Mouse (Mus musculus): Measurements from ENCODE around the gene Mif. TPM values are rescaled to one million over a fixed set of nuclear protein-coding genes. Genes with fewer than 3 reads are reported as not detected.
"Not testable (repeated sequence)": the region's sequence is repeated elsewhere in the genome, so short reads cannot be mapped to it uniquely, and the experiment has no call there.

Mif gene
- total RNA-seq, 1 experiment from 2014 or later: 54.1 TPM

DNA sequence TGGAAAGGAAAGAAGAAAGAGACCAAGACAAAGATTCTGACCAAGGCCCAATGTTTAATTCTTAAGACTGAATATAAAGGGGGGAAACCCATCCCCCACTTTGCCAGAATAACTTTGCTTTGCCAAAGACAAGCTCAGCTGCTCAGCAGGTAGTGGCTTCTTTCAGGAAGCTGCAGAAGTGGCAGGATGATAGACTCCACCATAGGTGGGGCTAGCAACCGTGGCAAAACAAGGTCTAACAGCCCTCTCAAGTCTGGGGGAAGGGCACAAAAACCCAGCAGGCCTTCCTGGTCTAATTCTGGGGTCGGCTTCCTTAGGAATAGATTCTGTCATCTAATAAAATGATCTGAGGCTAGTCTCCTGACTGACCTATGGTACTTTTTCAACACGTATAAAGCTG is 11.7 kb downstream of the Mif start:
- ATAC-seq (ENCODE audit: extremely low read depth, insufficient number of reproducible peaks, low FRiP score, poor library complexity, severe bottlenecking): no peak

DNA sequence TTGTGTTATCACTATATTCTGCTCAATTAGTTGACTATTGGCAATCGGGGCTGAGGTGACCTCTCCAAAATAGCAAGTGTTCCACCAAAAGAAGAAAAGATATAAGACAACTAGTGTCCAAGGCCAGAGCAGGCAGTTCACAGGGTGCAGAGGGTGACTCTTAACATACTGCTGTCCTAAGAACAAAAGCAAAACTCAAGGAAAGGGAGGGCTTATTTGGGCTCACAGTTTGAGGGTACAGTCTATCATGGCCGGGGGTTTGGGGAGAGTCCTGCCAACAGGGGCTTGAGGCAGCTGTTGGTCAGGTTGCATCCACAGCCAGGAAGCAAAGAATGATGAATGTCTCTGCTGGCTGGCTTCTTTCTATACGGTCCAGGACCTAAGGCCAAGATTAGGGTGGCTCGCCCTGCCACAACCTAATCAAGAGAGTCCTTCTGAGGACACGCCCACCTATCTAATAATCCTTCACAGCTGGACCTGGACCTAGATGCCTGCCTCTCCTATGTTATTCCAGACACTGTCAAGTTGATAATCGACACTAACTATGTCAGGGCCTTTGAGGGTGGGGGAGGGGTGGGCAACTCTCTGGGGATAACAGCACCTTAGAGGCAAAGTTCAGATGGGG is 14.6 kb downstream of the Mif start:
- ATAC-seq (ENCODE audit: extremely low read depth, insufficient number of reproducible peaks, low FRiP score, poor library complexity, severe bottlenecking): no peak

- ATAC-seq (ENCODE audit: extremely low read depth, insufficient number of reproducible peaks, low FRiP score, poor library complexity, severe bottlenecking): no peak
These were observed 15.2 kb downstream of the Mif start for GRCm38 (mm10) chr10:75844800-75845199.

DNA sequence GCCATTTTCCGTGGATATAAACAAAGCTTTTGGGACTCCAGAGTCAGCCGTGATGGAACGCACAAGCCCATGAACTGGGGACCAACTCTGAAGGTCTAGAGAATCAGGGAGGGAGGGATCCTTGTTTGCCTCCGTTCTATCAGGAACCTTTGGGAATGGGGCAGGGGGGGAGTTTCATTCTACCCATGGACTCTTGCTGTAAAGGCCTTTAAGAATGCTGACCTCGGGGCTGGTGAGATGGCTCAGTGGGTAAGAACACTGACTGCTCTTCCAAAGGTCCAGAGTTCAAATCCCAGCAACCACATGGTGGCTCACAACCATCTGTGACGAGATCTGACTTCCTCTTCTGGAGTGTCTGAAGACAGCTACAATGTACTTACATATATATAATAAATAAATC is 16.1 kb downstream of the Mif start:
- ATAC-seq (ENCODE audit: extremely low read depth, insufficient number of reproducible peaks, low FRiP score, poor library complexity, severe bottlenecking): not testable (repeated sequence)

- no peak for ATAC-seq (ENCODE audit: extremely low read depth, insufficient number of reproducible peaks, low FRiP score, poor library complexity, severe bottlenecking)
These were observed 20.9 kb downstream of the Mif start for GRCm38 (mm10) chr10:75839092-75839491.

DNA sequence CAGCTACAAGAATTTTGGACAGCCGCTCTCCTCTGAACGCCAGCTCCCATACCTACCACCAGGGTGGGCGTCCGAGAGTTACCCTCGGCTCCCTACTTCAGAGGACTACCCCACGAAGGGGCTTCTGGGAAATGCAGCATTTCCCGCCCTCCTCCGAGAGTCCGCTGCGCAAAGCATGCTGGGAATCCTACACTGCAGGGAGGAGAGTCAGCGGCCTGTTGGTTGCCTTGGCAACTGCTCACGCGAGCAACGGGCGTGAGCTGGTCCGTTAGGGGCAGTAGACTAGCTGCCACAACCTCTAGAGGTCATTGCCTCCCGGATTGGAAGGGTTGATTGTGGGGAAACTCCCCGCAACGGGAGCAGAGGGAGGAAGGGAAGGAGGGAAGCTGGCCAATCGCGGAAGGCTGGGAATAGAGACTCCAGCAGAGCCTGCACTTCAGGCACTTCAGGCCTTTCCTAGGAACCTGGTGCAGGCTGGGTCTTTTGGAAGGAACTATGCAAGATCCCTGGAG is 22.7 kb downstream of the Mif start, which contains the start of gene Gstt2:
Gene Gstt2, minus strand, starts transcription at position 177 of the 512 bp plus-strand sequence.
- peak; percentile 24; the same call in 1 of the 2 replicates for ATAC-seq (ENCODE audit: extremely low read depth, insufficient number of reproducible peaks, low FRiP score, poor library complexity, severe bottlenecking)

DNA sequence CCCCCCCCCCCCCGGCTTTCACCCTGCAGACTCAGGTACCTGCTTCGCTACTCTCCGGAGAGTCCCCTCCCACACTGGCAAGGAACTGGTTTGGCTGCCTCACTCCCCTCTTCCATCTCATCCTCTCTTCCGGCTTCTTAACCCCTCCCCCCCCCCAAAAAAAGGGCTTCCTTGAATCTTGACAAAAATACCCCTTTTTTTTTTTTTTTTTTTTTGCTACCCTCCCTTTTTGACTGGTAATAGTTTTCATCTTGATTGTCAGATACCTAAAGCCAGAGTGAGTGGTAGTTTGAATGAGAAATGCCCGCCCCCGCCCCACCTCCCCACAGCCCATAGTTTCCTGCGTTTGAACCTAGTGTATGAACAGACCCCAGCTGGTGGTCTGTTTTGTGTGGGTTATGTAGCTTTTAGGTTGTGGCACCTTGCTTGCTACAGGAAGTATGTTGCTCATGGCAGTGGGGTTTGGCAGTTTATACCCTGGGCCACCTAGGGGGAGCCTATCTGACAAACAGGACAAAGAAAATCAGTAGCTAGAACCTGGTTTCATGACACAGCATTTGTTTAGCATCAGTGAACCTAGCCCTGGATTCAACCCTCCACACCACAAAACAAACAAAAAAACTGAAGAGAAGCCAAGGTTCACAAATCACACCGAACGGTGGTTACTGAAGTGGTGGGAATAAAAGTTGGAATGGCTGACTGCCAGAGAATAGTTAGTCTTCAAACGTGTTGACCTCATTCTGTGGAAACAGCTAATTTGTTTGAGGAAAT is 24.1 kb downstream of the Mif start:
- peak; percentile 20; the same call in 1 of the 2 replicates for ATAC-seq (ENCODE audit: extremely low read depth, insufficient number of reproducible peaks, low FRiP score, poor library complexity, severe bottlenecking)

- ATAC-seq (ENCODE audit: extremely low read depth, insufficient number of reproducible peaks, low FRiP score, poor library complexity, severe bottlenecking): peak; percentile 40; the same call in 1 of the 2 replicates
These were observed 24.7 kb downstream of the Mif start for GRCm38 (mm10) chr10:75835307-75835706.

DNA sequence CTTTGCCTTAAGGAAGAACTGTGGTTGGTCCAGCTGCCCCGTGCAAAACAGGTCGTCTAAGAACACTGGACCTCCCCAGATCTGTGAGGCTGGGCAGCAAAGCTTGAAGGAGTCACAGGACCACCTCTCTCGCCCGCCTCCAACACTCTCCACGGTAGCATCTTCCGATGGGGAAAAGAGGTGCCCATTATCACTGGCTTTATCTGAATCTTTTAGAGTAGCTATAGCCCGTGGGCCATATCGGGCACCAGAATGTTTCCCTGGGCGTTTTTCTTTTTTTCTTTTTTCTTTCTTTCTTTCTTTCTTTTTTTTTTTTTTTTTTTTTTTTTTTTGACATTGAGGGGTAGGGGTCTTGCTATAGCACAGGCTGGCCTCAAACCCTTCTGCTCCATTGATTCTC is 25.3 kb downstream of the Mif start:
- no peak for ATAC-seq (ENCODE audit: extremely low read depth, insufficient number of reproducible peaks, low FRiP score, poor library complexity, severe bottlenecking)

GRCm38 (mm10) chr10:75834250-75834649 is 25.8 kb downstream of the Mif start:
- peak; percentile 30; the same call in 1 of the 2 replicates for ATAC-seq (ENCODE audit: extremely low read depth, insufficient number of reproducible peaks, low FRiP score, poor library complexity, severe bottlenecking)

DNA sequence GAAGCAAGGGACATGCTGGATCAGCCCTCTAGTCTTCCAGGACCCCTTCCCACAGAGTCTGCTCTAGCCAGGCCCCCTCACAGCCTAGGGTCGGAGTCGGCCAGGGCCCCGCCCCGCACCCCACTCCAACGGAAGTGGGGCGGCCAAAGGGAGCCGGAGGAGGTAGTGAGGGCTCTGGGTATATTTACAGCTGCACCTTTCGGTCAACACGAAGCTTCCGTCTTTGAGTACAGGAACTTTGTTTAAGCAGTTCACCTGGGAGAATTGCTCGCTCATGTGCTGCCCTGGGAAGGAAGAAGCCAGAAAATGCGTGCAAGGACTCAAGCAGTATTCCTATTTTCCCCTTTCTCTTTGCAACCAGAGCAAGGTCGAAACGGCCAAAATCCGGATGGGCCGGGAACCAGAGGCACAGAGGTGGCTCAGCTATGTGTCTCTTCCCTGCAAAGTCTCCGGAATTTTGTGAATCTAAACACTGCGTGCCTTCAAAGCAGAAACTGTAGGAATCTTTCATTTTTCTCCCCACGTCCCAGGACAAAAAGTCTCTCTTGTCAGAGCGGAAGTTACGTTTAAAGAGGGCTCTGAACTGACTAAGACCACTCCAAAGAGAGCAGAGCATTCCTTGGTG is 26.5 kb downstream of the Mif start:
- no peak for ATAC-seq (ENCODE audit: extremely low read depth, insufficient number of reproducible peaks, low FRiP score, poor library complexity, severe bottlenecking)

DNA sequence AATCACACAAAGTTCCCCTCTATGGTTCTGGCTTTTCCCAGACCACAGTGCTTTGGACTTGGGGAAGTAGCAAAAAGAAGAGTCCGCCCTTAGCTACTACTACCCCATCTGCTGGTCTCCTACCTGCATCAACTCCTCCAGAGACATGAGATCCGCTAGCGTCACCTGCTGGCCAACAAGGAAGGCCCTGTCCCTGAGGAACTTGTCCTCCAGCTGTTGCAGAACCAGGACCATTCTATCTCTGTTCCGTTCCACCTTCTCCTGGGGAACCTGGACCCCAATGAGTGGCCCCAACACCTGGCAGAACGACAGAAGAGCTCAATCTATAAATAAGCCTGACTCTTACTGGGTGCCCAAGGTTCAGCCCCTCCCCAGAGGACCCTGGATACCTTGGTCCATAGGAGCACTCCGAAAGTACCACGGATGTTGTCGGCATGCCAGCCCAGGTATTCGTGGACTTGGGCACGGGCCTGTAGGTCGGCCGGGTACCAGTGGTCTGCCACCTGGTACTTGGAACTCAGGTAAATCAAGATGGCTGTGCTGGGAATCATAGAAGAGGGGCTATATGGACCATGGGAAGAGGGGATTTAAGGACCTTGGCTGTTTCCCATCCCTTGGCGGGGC is 27.7 kb downstream of the Mif start:
- ATAC-seq (ENCODE audit: extremely low read depth, insufficient number of reproducible peaks, low FRiP score, poor library complexity, severe bottlenecking): peak; percentile 35; the same call in 1 of the 2 replicates

- no peak for ATAC-seq (ENCODE audit: extremely low read depth, insufficient number of reproducible peaks, low FRiP score, poor library complexity, severe bottlenecking)
These were observed 29.8 kb downstream of the Mif start for GRCm38 (mm10) chr10:75830275-75830670.

DNA sequence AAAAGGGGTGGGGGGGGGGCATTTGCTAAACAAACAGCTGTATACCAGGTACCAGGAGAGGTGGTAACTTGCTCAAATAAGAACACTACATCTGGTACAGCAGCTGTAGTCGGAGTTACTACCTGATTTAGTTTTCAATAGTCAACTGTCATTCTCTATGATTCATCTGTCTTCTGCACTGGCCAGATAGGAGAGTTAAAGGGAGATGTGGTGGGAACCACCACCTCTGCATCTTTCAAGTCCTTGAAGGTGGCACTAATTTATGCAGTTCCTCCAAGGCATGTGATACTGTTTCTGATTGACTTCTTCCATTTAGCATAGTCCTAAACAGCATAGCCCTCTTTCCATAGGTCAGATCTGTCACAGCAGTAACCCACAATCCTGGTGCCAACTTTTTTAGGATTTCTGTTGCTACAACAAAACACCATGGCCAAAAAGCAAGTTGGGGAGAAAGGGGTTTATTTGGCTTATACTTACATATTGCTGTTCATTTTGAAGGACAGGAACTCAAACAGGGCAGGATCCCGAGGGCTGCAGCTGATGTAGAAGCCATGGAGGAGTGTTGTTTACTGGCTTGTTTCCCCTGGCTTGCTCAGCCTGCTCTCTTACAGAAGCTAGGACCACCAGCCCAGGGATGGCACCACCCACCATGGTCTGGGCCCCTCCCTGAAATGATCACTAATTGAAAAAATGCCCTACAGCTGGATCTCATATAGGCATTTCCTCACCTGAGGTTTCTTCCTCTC is 30.3 kb downstream of the Mif start:
- no peak for ATAC-seq (ENCODE audit: extremely low read depth, insufficient number of reproducible peaks, low FRiP score, poor library complexity, severe bottlenecking)

DNA sequence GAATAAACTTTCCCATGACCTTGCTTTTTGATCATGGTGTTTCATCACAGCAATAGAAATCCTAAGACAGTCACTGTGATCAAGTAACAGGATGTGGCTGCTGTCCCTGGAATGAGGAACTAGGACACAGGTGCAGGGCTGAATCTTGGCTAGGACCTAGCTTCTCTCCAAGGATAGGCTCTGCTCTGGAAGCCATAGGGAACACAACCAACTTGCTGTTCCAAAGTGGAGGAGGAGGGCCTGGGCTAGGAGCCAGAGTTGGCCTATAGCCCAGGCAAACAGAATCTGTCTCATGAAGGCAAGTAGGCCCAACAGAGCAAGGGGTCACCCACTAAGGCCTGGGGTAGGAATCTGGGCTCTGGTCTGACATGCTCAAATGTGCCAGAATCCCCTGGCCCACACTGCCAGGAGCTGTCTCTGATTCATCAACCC is 31.5 kb downstream of the Mif start:
- no peak for ATAC-seq (ENCODE audit: extremely low read depth, insufficient number of reproducible peaks, low FRiP score, poor library complexity, severe bottlenecking)

DNA sequence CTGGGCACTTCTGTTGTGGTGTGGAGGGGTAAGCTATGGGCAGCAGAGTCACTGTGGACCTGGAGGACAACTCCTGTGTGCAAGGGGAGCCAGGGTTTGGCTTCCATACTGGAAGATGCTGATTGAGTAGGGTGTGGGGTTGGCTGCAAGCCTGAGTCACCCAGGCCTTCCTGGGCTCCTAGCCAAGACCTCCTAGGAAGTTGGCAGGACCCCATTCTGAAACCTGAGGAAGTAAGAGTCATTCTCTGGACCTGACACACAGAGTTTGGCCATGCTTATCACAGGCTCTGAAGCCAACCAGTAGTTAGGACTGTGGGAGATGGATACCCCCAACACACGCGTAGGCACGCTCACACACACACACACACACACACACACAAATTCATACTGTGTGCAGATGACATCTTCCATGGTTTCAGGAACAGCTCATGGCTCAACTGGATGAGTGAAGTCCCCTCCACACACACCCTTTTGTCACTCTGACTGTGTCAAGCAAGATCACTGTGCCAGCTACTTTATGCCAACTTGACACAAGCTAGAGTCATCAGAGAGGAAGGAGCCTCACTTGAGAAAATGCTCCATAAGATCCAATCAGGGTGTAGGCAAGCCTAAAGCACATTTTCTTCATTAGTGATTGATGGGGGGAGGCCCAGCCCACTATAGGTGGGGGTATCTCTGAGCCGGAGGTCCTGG is 32.2 kb downstream of the Mif start:
- no peak for ATAC-seq (ENCODE audit: extremely low read depth, insufficient number of reproducible peaks, low FRiP score, poor library complexity, severe bottlenecking)

DNA sequence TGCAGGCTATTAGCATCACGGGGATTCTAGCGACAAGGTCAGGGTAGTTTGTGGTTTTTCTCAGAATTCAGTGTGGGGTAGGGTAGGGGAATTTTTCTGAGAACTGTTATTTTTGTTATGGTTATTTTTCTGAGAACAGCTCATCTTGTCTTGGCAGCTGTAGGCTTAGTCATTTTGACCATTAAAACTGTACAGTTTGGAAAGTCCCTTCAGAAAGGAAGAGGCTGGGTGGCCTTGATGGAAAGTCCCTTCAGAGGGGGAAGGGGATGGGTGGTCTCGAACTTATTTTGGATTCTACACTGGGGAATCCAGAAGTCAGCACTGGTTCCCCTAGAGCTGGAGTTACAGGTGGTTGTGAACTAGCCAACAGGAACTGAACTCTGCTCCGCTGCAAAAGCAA is 35.5 kb downstream of the Mif start:
- no peak for ATAC-seq (ENCODE audit: extremely low read depth, insufficient number of reproducible peaks, low FRiP score, poor library complexity, severe bottlenecking)

GRCm38 (mm10) chr10:75823782-75824181 is 36.3 kb downstream of the Mif start:
- ATAC-seq (ENCODE audit: extremely low read depth, insufficient number of reproducible peaks, low FRiP score, poor library complexity, severe bottlenecking): no peak
